Mouse (Mus musculus) layer of hippocampus, adult 18-20 months (tissue): ENCODE measurements around the gene Tmem82. TPM values are rescaled to one million over a fixed set of nuclear protein-coding genes. Genes with fewer than 3 reads are reported as not detected.
A peak's percentile ranks its signal among the peaks of the same experiment; 100 is the strongest.

Source experiments
- DNase-seq, 2 experiments: peaks; one replicate each; pipeline ENCODE4 v3.0.0; 2022; ENCODE audit warnings: low spot score in 2 of 2
- long read RNA-seq: library from polyadenylated mRNA; stranded (forward); transcript quantifications from one replicate; pipeline ENCODE4 v2.0.0, GENCODE M21; 2021
- total RNA-seq, 2 experiments: library from RNA; stranded (reverse); gene quantifications; 2 replicates each; pipeline ENCODE4 v1.2.3; 2021

Gene Tmem82
- total RNA-seq, result under 1 TPM; 0.32 to 0.51 TPM
- long read RNA-seq, result 0 reads

GRCm38 (mm10) chr4:141618565-141619243 lies at the start of gene Tmem82:
TSS of gene Tmem82 (minus strand) at chr4:141618633.
- DNase-seq, result no peak

GRCm38 (mm10) chr4:141664799-141665198 lies 46.4 kb upstream of the Tmem82 start, which contains the start of gene Plekhm2:
TSS of gene Plekhm2 (minus strand) at chr4:141664899.
- DNase-seq, result no peak

- peak; percentile 52 to 78 for DNase-seq
Measured at GRCm38 (mm10) chr4:141664011-141664745, 45.7 kb upstream of the Tmem82 start.

- DNase-seq, result no peak
Measured at GRCm38 (mm10) chr4:141663122-141663931, 44.9 kb upstream of the Tmem82 start.

- DNase-seq, result no peak
Measured at GRCm38 (mm10) chr4:141660884-141661283, 42.5 kb upstream of the Tmem82 start.

- DNase-seq, result no peak
Measured at GRCm38 (mm10) chr4:141659739-141660138, 41.3 kb upstream of the Tmem82 start.

GRCm38 (mm10) chr4:141658846-141659484 lies 40.5 kb upstream of the Tmem82 start:
- no peak for DNase-seq

- DNase-seq, result no peak
Measured at GRCm38 (mm10) chr4:141656932-141657331, 38.5 kb upstream of the Tmem82 start.

- peak in 1 of 2 experiments; percentile 60 for DNase-seq
Measured at GRCm38 (mm10) chr4:141655908-141656608, 37.6 kb upstream of the Tmem82 start.

- DNase-seq, result no peak
Measured at GRCm38 (mm10) chr4:141654509-141654908, 36.1 kb upstream of the Tmem82 start.

GRCm38 (mm10) chr4:141653813-141654212 lies 35.4 kb upstream of the Tmem82 start:
- no peak for DNase-seq

- no peak for DNase-seq
Measured at GRCm38 (mm10) chr4:141653044-141653443, 34.6 kb upstream of the Tmem82 start.

- DNase-seq, result no peak
Measured at GRCm38 (mm10) chr4:141651944-141652343, 33.5 kb upstream of the Tmem82 start.

GRCm38 (mm10) chr4:141651286-141651685 lies 32.9 kb upstream of the Tmem82 start:
- no peak for DNase-seq

GRCm38 (mm10) chr4:141649244-141649643 lies 30.8 kb upstream of the Tmem82 start:
- no peak for DNase-seq

- no peak for DNase-seq
Measured at GRCm38 (mm10) chr4:141648262-141648661, 29.8 kb upstream of the Tmem82 start.

- DNase-seq, result no peak
Measured at GRCm38 (mm10) chr4:141647187-141647586, 28.8 kb upstream of the Tmem82 start.

GRCm38 (mm10) chr4:141645988-141646387 lies 27.6 kb upstream of the Tmem82 start:
- DNase-seq, result no peak

- DNase-seq, result peak; percentile 40 to 67
Measured at GRCm38 (mm10) chr4:141643118-141643855, 24.9 kb upstream of the Tmem82 start.
